Mouse (Mus musculus): Measurements from ENCODE around the gene Rpl13a.
A peak's percentile ranks its signal among the peaks of the same experiment; 100 is the strongest.
"Not testable (repeated sequence)": the region's sequence is repeated elsewhere in the genome, so short reads cannot be mapped to it uniquely, and the experiment has no call there.

Gene Rpl13a

GRCm38 (mm10) chr7:45155590-45155989 is 27.0 kb upstream of the Rpl13a start:
- DNase-seq, result no peak

GRCm38 (mm10) chr7:45154993-45155514 is 26.5 kb upstream of the Rpl13a start:
- peak; percentile 40 to 76 for DNase-seq

- DNase-seq, result peak; percentile 98 to 99
These were observed 25.8 kb upstream of the Rpl13a start, which contains the start of the genes Pih1d1 and Aldh16a1 for GRCm38 (mm10) chr7:45154096-45154992. TSS of gene Pih1d1 (plus strand) at chr7:45154303. TSS of gene Aldh16a1 (minus strand) at chr7:45154584.

- no peak for DNase-seq
These were observed 25.0 kb upstream of the Rpl13a start for GRCm38 (mm10) chr7:45153586-45153985.

- not testable (repeated sequence) for DNase-seq
These were observed 24.5 kb upstream of the Rpl13a start for GRCm38 (mm10) chr7:45153052-45153451.

- peak; percentile 47 to 55 for DNase-seq
These were observed 22.7 kb upstream of the Rpl13a start for GRCm38 (mm10) chr7:45151303-45151702.

- no peak for DNase-seq
These were observed 21.8 kb upstream of the Rpl13a start for GRCm38 (mm10) chr7:45150321-45150720.

- peak; percentile 50 to 56 for DNase-seq
These were observed 21.0 kb upstream of the Rpl13a start for GRCm38 (mm10) chr7:45149545-45149944.

GRCm38 (mm10) chr7:45148534-45149098 is 20.1 kb upstream of the Rpl13a start:
- DNase-seq, result no peak

GRCm38 (mm10) chr7:45147899-45148298 is 19.3 kb upstream of the Rpl13a start:
- peak; percentile 65 to 66 for DNase-seq

- DNase-seq, result peak; percentile 56 to 61
These were observed 18.7 kb upstream of the Rpl13a start for GRCm38 (mm10) chr7:45147267-45147666.

GRCm38 (mm10) chr7:45145460-45145859 is 16.9 kb upstream of the Rpl13a start:
- DNase-seq, result no peak

GRCm38 (mm10) chr7:45144368-45145174 is 16.0 kb upstream of the Rpl13a start:
- DNase-seq, result no peak

GRCm38 (mm10) chr7:45141914-45142313 is 13.4 kb upstream of the Rpl13a start:
- DNase-seq, result no peak

- DNase-seq, result no peak
These were observed 12.8 kb upstream of the Rpl13a start for GRCm38 (mm10) chr7:45141319-45141718.

- DNase-seq, result no peak
These were observed 11.6 kb upstream of the Rpl13a start for GRCm38 (mm10) chr7:45139904-45140723.

- no peak for DNase-seq
These were observed 9.8 kb upstream of the Rpl13a start for GRCm38 (mm10) chr7:45138403-45138802.

GRCm38 (mm10) chr7:45137171-45138006 is 8.8 kb upstream of the Rpl13a start:
- DNase-seq, result no peak

GRCm38 (mm10) chr7:45135993-45136567 is 7.5 kb upstream of the Rpl13a start, which contains the start of the genes Gm45713 and Flt3l:
TSS of gene Gm45713 (minus strand) at chr7:45136231.
TSS of gene Flt3l (minus strand) at chr7:45136432.
- peak; percentile 93 to 95 for DNase-seq

- DNase-seq, result no peak
These were observed 6.8 kb upstream of the Rpl13a start for GRCm38 (mm10) chr7:45135370-45135769.

All from kidney, postnatal 36 days (tissue).